Mouse (Mus musculus): ENCODE measurements around the gene Kcnk3.

- TF ChIP-seq CTCF (IDR thresholded peaks at IDR 0.05) (no peak), EP300 (IDR thresholded peaks at IDR 0.05) (no peak)
These were observed 63.6 kb downstream of the Kcnk3 start for GRCm38 (mm10) chr5:30651554-30651953.

Measured in lung, postnatal 0 days (tissue).